Mouse (Mus musculus) forebrain, embryonic 14.5 days (tissue): ENCODE results near the gene Snap91. TPM values are rescaled to one million over a fixed set of nuclear protein-coding genes. Genes with fewer than 3 reads are reported as not detected.

Experiments used
- ATAC-seq: fragments of 200-750 bp; cut with Nextera tagmentation; 2 replicates; pipeline ENCODE4 v1.8.0; 2017; ENCODE audit warnings: mild to moderate bottlenecking, moderate library complexity
- DNase-seq: peaks from one replicate; pipeline ENCODE4 v3.0.0-alpha.2; 2015; ENCODE audit warnings: low spot score
- H3K27ac ChIP-seq: fragments of 300-500 bp; sonication (generic); 2 replicates; pipeline ENCODE4 v1.5.1; 2014; ENCODE audit warnings: low read depth, mild to moderate bottlenecking, control low read depth, low read length, moderate library complexity
- H3K27me3 ChIP-seq: fragments of 300-500 bp; sonication (generic); replicated peaks from 2 replicates; pipeline ENCODE4 v1.6.1; 2014; ENCODE audit warnings: low read length, control low read depth, mixed read lengths; ENCODE audit not compliant: control insufficient read depth, insufficient read depth
- H3K36me3 ChIP-seq: fragments of 300-500 bp; sonication (generic); 2 replicates; pipeline ENCODE4 v1.6.1; 2014; ENCODE audit warnings: low read length, control low read depth; ENCODE audit not compliant: control insufficient read depth, insufficient read depth
- H3K4me1 ChIP-seq: fragments of 300-500 bp; sonication (generic); 2 replicates; pipeline ENCODE4 v1.6.1; 2014; ENCODE audit warnings: antibody characterized with exemption, low read length, control low read depth; ENCODE audit not compliant: control insufficient read depth, insufficient read depth
- H3K4me2 ChIP-seq: fragments of 300-500 bp; sonication (generic); 2 replicates; pipeline ENCODE4 v1.6.1; 2014; ENCODE audit warnings: mild to moderate bottlenecking, control low read depth, low read length
- H3K4me3 ChIP-seq: fragments of 300-500 bp; sonication (generic); 2 replicates; pipeline ENCODE4 v1.5.1; 2014; ENCODE audit warnings: low read depth, low read length, control low read depth
- H3K9ac ChIP-seq: fragments of 300-500 bp; sonication (generic); 2 replicates; pipeline ENCODE4 v1.6.1; 2014; ENCODE audit warnings: mild to moderate bottlenecking, low read length, control low read depth, moderate library complexity
- H3K9me3 ChIP-seq: fragments of 300-500 bp; sonication (generic); replicated peaks from 2 replicates; pipeline ENCODE4 v1.6.1; 2016; ENCODE audit warnings: low read length, control low read depth, mixed read lengths; ENCODE audit not compliant: control insufficient read depth
- WGBS: fragments of 180-500 bp; shearing (Covaris S2); extraction: QIAGEN DNeasy Blood & Tissue Kit; methylation state at CpG from one replicate; pipeline ENCODE4 v1.1.7; 2014; 5-methylcytosine and 5-hydroxymethylcytosine counted together
- polyA plus RNA-seq: library from polyadenylated mRNA; unstranded; fragments of >200 nt; fragmentation: Nextera tagmentation; extraction: Ambion mirVana; gene quantifications from 2 replicates; pipeline ENCODE4 v1.2.1, GENCODE M21; 2014

The Snap91 gene
- polyA plus RNA-seq, 1 experiment from 2014 or later = 43.1 TPM

DNA sequence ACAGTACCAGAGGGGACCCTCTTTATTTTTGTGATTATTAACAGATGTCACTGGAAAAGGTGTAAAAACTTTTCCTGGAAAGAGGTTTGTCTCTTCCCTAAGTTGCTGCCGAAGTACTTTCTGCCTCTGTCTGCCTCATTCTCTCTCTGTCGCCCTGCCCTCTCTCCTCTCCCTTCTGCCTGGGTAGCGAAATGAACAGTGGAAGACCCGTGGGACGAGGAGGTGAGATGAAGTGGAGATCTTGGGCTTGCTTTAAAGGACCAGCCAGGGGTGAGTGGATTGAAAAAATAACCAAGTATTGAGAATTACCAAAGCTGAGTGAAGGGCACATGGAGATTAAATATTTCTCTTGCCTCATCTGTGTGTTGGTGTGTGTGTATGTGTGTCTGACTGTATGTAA is 136.4 kb downstream of the Snap91 start:
- Histone ChIP-seq H3K9ac (no peak overlapping the region), H3K4me1 (peaks cover 12% of the 10 kb centered on the region), H3K27me3 (no peaks in the 10 kb centered on the region), H3K4me3 (no peak overlapping the region), H3K27ac (no peak overlapping the region), H3K9me3 (no peaks in the 10 kb centered on the region), H3K36me3 (no peaks in the 10 kb centered on the region), H3K4me2 (peak overlapping the region; percentile 55; the same call in 1 of the 2 replicates)
- no peak for DNase-seq
- ATAC-seq = no peak
- 37% methylated on average over 5 of the region's 5 CpGs for WGBS

- no peaks in the 10 kb centered on the region for H3K27me3 ChIP-seq
- H3K9me3 ChIP-seq = no peaks in the 10 kb centered on the region
- H3K4me3 ChIP-seq = peak within 1 kb of the TSS; percentile 25
- DNase-seq (peak; percentile 59), ATAC-seq (peak; percentile 87)
- no peak within 1 kb of the TSS for H3K27ac ChIP-seq
- H3K4me1 ChIP-seq = peaks cover 12% of the 10 kb centered on the region
- H3K4me2 ChIP-seq = peak within 1 kb of the TSS; percentile 55
- no peaks in the 10 kb centered on the region for H3K36me3 ChIP-seq
- peak within 1 kb of the TSS; percentile 49 for H3K9ac ChIP-seq
- 1% methylated on average over 19 of the region's 19 CpGs for WGBS
These were observed 137.2 kb downstream of the Snap91 start, which contains the start of gene Prss35 for GRCm38 (mm10) chr9:86742959-86743911. TSS of gene Prss35 (plus strand) at chr9:86743649.

GRCm38 (mm10) chr9:86739971-86740370 is 140.5 kb downstream of the Snap91 start:
- Histone ChIP-seq H3K4me2 (no peak overlapping the region), H3K9ac (no peak overlapping the region), H3K36me3 (no peaks in the 10 kb centered on the region), H3K4me1 (peaks cover 9% of the 10 kb centered on the region), H3K9me3 (no peaks in the 10 kb centered on the region), H3K4me3 (no peak overlapping the region), H3K27ac (no peak overlapping the region), H3K27me3 (no peaks in the 10 kb centered on the region)
- no peak for ATAC-seq
- no peak for DNase-seq
- WGBS = 13% methylated on average over 3 of the region's 3 CpGs

- 82% methylated on average over 8 of the region's 8 CpGs for WGBS
These were observed 141.7 kb downstream of the Snap91 start for GRCm38 (mm10) chr9:86738801-86739200.

DNA sequence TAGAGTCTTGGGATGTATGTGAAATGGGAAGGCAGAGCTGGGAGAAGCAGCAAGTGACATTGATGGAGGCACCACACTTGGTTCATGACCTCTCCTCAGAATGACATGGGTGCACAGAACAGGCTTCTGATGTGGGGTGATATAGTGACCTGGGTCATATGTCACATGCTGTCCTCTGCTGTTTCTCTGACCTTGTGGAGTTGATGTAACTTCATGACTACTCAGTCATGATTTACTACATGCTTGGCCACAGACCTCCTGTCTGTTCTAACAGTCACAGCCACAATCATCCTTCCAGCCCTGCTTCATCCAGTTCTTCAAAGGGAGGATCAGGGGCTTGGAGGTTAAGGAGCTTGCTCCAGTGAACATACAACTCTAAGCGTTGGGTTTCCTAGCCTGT is 142.4 kb downstream of the Snap91 start:
- WGBS = 93% methylated on average over 1 of the region's 1 CpGs
- H3K4me2 ChIP-seq = no peak overlapping the region
- no peak for DNase-seq

More at GRCm38 (mm10) chr9:86738801-86739200, 141.7 kb downstream of the Snap91 start:
- Histone ChIP-seq H3K27ac (no peak overlapping the region), H3K4me3 (no peak overlapping the region), H3K9ac (no peak overlapping the region), H3K36me3 (no peaks in the 10 kb centered on the region), H3K4me1 (peaks cover 9% of the 10 kb centered on the region), H3K27me3 (no peaks in the 10 kb centered on the region), H3K9me3 (no peaks in the 10 kb centered on the region), H3K4me2 (no peak overlapping the region)
- DNase-seq = peak; percentile 10
- no peak for ATAC-seq

GRCm38 (mm10) chr9:86736991-86737390 is 143.5 kb downstream of the Snap91 start:
- DNase-seq (no peak), ATAC-seq (no peak)
- H3K27me3 ChIP-seq = no peaks in the 10 kb centered on the region
- no peak overlapping the region for H3K27ac ChIP-seq
- H3K4me1 ChIP-seq = no peaks in the 10 kb centered on the region
- H3K9ac ChIP-seq = no peak overlapping the region
- no peak overlapping the region for H3K4me3 ChIP-seq
- no peaks in the 10 kb centered on the region for H3K9me3 ChIP-seq
- 95% methylated on average over 4 of the region's 4 CpGs for WGBS
- H3K4me2 ChIP-seq = no peak overlapping the region
- H3K36me3 ChIP-seq = no peaks in the 10 kb centered on the region

More for the DNA sequence above, 142.4 kb downstream of the Snap91 start:
- Histone ChIP-seq H3K9ac (no peak overlapping the region), H3K4me3 (no peak overlapping the region), H3K9me3 (no peaks in the 10 kb centered on the region), H3K36me3 (no peaks in the 10 kb centered on the region), H3K27ac (no peak overlapping the region), H3K4me1 (peaks cover 3% of the 10 kb centered on the region), H3K27me3 (no peaks in the 10 kb centered on the region)
- no peak for ATAC-seq

- Histone ChIP-seq H3K27me3 (no peaks in the 10 kb centered on the region), H3K27ac (no peak overlapping the region), H3K9me3 (no peaks in the 10 kb centered on the region), H3K9ac (no peak overlapping the region), H3K4me1 (no peaks in the 10 kb centered on the region), H3K36me3 (no peaks in the 10 kb centered on the region), H3K4me3 (no peak overlapping the region), H3K4me2 (no peak overlapping the region)
- DNase-seq (no peak), ATAC-seq (no peak)
- 79% methylated on average over 9 of the region's 9 CpGs for WGBS
These were observed 145.7 kb downstream of the Snap91 start for GRCm38 (mm10) chr9:86734795-86735194.

- H3K9me3 ChIP-seq = no peaks in the 10 kb centered on the region
- H3K4me3 ChIP-seq = no peak overlapping the region
- DNase-seq = no peak
- no peaks in the 10 kb centered on the region for H3K4me1 ChIP-seq
- ATAC-seq = no peak
- no peak overlapping the region for H3K9ac ChIP-seq
- no peaks in the 10 kb centered on the region for H3K36me3 ChIP-seq
- no peaks in the 10 kb centered on the region for H3K27me3 ChIP-seq
- H3K4me2 ChIP-seq = no peak overlapping the region
- H3K27ac ChIP-seq = no peak overlapping the region
These were observed 146.1 kb downstream of the Snap91 start for GRCm38 (mm10) chr9:86734357-86734756.

GRCm38 (mm10) chr9:86729811-86730210 is 150.6 kb downstream of the Snap91 start:
- Histone ChIP-seq H3K9me3 (no peaks in the 10 kb centered on the region), H3K4me1 (peaks cover 3% of the 10 kb centered on the region; the same call in 1 of the 2 replicates), H3K9ac (no peak overlapping the region), H3K27ac (no peak overlapping the region), H3K4me2 (no peak overlapping the region), H3K27me3 (no peaks in the 10 kb centered on the region), H3K36me3 (no peaks in the 10 kb centered on the region), H3K4me3 (no peak overlapping the region)
- WGBS = 95% methylated on average over 3 of the region's 3 CpGs
- ATAC-seq (no peak), DNase-seq (no peak)
